Mouse (Mus musculus) Muller cell, postnatal 12 days (primary cell): ENCODE measurements around the gene Gm3233.
"Not testable (repeated sequence)": the region's sequence is repeated elsewhere in the genome, so short reads cannot be mapped to it uniquely, and the experiment has no call there.

ENCODE experiments used
- DNase-seq: peaks from one replicate; pipeline ENCODE4 v3.0.0-alpha.2; 2015; ENCODE audit errors: inconsistent ontology term

Gm3233 gene

GRCm38 (mm10) chr10:77759582-77759981 is at the start of gene Gm3233:
Gm3233 (minus strand) TSS chr10:77759682.
- DNase-seq: not testable (repeated sequence)

GRCm38 (mm10) chr10:77804095-77804494 is 44.6 kb upstream of the Gm3233 start:
- no peak for DNase-seq

- no peak for DNase-seq
Measured at GRCm38 (mm10) chr10:77798921-77799508, 39.5 kb upstream of the Gm3233 start, which contains the start of gene Gm19668. Gm19668 (minus strand) TSS chr10:77799133.

DNA sequence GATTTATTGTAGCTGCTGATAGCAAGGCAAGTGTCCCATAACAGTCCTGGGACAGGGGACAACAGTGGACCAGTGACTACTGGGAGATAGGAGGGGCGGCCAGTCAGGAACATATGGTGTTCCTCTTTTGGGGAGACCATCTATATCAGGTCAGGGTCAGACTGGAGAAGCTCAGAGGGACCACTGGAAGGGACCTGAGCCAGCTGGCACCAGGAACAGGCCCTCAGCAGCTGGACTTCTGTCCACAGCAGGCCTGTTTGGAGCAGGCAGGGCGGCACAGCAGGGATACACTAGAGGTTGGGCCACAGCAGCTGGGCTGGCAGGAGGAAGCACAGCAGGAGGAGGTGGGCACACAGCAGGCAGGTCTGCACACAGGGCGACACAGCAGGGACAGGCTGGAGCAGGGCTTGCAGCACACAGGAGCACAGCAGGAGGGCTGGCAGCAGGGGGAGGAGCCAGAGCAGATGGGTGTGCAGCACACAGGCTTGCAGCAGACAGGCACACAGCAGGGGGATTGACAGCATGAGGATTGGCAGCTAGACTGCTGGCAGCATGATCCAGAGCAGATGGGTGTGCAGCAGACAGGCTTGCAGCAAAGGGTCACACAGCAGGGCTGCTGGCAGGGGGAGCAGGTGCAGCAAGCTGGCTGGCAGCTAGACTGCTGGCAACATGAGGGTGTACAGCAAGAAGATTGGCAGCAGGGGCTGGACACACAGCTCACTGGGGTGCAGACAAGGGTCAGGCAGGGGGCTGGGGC is 38.9 kb upstream of the Gm3233 start:
- DNase-seq: not testable (repeated sequence)

DNA sequence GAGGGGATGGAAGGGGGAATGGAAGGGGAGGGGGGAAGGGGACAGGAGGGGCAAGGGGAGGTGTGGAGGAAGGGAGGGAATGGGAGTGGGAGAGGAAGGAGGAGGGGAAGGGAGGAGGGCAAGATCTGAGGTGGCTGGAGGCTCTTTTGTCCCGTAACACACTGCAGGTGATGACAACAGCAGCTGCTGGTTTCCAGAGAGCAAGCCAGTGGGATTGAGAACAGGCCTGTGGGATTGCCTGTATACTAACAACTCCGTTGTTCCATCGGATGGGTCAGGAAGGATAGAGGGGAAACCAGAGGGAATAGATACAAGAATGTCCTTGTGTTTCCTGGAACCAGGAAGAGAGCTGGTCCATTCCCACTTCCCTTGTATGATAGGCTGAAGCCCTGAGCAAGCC is 38.2 kb upstream of the Gm3233 start:
- DNase-seq: no peak

- DNase-seq: no peak
Measured at GRCm38 (mm10) chr10:77794976-77795375, 35.5 kb upstream of the Gm3233 start, which contains the start of gene Gm9639. Gm9639 (minus strand) TSS chr10:77795076.

DNA sequence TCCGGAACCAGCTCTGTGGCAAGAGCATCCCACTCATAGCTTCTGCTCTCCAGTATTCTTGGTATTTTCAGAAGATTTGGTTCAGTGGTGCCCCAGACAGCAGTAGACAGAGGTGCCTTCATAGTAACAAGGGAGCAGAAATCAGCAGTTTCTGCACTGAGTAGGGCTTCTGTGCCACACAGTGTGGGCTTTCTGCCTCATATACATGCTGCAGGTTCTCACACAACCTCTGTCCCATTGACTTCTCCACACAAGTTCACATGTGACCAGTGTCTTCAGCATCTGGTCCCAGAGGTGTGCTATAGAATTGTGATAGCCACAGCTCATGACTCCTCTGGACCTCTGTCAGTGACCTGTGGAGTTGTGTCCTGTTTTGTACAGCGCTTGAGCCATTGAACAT is 29.1 kb upstream of the Gm3233 start:
- no peak for DNase-seq

DNA sequence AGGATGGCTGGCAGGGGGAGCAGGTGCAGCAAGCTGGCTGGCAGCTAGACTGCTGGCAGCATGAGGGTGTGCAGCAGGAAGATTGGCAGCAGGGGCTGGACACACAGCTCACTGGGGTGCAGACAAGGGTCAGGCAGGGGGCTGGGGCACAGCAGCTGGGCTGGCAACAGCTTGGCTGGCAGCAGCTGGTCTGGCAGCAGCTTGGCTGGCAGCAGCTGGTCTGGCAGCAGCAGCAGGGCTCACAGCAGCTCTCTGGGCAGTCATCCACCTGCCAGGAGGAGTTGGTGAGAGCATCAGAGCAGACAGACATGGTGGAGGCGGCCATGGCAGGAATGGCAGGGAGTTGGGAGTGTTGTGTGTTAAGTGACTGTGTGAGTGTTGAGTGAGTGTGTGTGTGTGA is 28.4 kb upstream of the Gm3233 start, which contains the start of gene Gm7137:
Gene Gm7137, minus strand, starts transcription at position 325 of the 400 bp plus-strand sequence.
- DNase-seq: not testable (repeated sequence)

- DNase-seq: not testable (repeated sequence)
Measured at GRCm38 (mm10) chr10:77783396-77783795, 23.9 kb upstream of the Gm3233 start.

- not testable (repeated sequence) for DNase-seq
Measured at GRCm38 (mm10) chr10:77782442-77782841, 23.0 kb upstream of the Gm3233 start, which contains the start of gene Gm3250. Gm3250 (minus strand) TSS chr10:77782542.

- DNase-seq: not testable (repeated sequence)
Measured at GRCm38 (mm10) chr10:77776844-77777243, 17.4 kb upstream of the Gm3233 start, which contains the start of gene Gm7138. Gm7138 (minus strand) TSS chr10:77776944.

GRCm38 (mm10) chr10:77772142-77772541 is 12.7 kb upstream of the Gm3233 start:
- DNase-seq: not testable (repeated sequence)

GRCm38 (mm10) chr10:77771225-77771624 is 11.7 kb upstream of the Gm3233 start, which contains the start of gene Gm3238:
Gm3238 (minus strand) TSS chr10:77771325.
- not testable (repeated sequence) for DNase-seq

- DNase-seq: no peak
Measured at GRCm38 (mm10) chr10:77769727-77770126, 10.2 kb upstream of the Gm3233 start.

DNA sequence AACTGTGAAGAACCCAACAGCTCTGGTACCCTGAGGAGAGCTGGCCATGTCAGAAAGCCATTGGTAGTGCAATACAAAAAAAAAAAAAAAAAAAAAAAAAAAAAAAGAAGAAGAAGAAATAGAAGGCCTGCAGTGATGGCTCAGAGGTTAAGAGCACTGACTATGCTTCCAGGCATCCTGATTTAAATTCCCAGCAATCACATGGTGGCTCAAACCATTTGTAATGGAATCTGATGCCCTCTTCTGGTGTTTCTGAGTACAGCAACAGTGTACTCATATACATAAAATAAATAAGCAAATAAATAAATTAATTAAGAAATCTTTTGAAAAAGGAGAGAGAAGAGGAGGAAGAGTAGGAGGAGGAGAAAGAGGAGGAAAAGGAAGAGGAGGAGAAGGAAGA is 6.0 kb downstream of the Gm3233 start:
- no peak for DNase-seq

DNA sequence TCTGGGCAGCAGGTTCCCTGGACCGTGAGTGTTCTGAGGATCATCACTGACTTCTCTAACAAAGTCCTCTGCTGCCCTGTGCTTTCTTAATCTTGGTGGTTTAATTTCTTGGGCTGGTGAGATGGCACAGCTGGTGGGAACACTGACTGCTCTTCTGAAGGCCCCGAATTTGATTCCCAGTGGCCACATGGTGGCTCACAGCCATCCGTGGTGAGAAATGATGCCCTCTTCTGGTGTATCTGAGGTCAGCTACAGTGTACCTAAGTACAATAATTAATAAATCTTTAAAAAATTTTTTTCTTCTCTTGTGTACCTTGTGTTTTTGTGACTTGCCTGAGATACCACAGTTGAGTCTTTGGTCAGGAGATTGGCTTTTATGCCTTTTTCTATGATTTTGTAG is 7.2 kb downstream of the Gm3233 start:
- not testable (repeated sequence) for DNase-seq

DNA sequence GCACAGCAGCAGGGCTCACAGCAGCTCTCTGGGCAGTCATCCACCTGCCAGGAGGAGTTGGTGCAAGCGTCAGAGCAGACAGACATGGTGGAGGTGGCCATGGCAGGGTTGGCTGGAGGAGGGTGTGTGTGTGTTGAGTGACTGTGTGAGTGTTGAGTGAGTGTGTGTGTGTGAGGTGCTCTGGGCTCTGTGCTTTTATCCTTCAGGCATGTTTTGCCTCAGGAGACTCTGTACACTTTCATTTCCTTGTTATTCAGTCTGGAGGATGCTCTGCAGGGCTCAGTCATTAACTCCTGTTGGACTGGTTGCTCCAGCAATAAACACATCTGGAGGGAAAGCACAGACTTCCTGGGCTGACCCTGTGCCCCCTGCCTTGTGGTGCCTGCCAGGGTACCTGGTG is 8.2 kb downstream of the Gm3233 start, which contains the start of gene Gm9736:
Gene Gm9736, minus strand, starts transcription at position 101 of the 400 bp plus-strand sequence.
- not testable (repeated sequence) for DNase-seq

- not testable (repeated sequence) for DNase-seq
Measured at GRCm38 (mm10) chr10:77750686-77751085, 8.8 kb downstream of the Gm3233 start.

DNA sequence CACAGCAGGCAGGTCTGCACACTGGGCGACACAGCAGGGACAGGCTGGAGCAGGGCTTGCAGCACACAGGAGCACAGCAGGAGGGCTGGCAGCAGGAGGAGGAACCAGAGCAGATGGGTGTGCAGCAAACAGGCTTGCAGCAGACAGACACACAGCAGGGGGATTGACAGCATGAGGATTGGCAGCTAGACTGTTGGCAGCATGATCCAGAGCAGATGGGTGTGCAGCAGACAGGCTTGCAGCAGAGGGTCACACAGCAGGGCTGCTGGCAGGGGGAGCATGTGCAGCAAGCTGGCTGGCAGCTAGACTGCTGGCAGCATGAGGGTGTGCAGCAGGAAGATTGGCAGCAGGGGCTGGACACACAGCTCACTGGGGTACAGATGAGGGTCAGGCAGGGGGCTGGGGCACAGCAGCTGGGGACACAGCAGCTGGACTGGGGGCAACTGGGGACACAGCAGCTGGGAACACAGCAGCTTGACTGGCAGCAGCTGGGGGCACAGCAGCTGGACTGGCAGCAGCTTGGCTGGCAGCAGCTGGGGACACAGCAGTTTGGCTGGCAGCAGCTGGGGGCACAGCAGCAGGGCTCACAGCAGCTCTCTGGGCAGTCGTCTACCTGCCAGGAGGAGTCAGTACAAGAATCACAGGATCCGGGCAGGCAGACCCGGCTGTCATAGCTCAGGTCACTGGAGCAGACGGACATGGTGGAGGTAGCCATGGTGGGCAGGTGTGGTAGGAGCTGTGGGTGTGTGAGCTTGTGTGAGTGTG is 17.4 kb downstream of the Gm3233 start, which contains the start of gene Gm18596:
Gene Gm18596, minus strand, starts transcription at position 715 of the 765 bp plus-strand sequence.
- DNase-seq: not testable (repeated sequence)

DNA sequence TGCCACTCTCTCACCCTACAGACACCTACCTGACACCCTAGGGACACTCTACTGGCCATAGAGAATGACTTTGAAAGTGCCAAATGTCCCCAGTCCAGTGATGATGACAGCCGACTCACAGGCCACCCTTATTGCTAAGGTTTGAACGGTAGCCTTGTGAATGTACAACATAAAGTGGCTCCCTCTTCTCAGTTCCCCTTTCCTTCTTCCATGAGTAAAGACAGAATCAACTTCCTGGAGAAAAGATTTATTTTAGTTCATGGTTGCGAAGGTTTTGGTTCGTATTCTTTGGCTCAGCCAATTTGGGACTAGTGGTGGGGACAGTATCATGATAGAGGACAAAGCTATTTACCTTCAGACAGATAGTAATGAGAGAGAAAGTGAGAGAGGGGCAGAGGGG is 20.6 kb downstream of the Gm3233 start:
- DNase-seq: no peak

- no peak for DNase-seq
Measured at GRCm38 (mm10) chr10:77735928-77736327, 23.6 kb downstream of the Gm3233 start.

DNA sequence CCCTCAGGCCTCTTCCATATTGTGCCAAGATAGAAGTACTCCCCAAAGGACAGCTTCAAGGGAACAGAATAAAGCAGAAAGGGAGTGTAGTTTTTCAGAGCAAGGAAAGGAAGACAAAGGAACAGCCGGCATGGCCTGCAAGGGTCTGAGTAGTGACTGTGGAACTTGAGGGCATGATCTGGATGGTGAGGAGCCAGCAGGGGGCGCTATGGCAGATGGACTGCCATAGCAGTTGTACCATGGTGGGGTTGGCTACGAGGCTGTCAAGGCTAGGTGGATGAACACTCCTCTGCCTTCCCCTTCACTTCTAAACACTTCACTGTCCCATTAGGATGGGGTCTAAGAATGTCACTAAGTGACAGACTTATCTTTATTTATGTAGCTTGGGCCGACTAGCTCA is 30.2 kb downstream of the Gm3233 start:
- DNase-seq: no peak
